Mouse (Mus musculus): ENCODE results near the gene B230217C12Rik. TPM values are rescaled to one million over a fixed set of nuclear protein-coding genes. Genes with fewer than 3 reads are reported as not detected.

The B230217C12Rik gene
- polyA plus RNA-seq, 1 experiment from 2014 or later, result 0.28 TPM

- H3K4me2 ChIP-seq (ENCODE audit: low read depth, low read length), result peak overlapping the region; percentile 22; the same call in 1 of the 2 replicates
- TF ChIP-seq EP300 (IDR thresholded peaks at IDR 0.05; ENCODE audit: low read depth), result no peak
- no peak for TF ChIP-seq CTCF (IDR thresholded peaks at IDR 0.05; ENCODE audit: low read depth)
- no peaks in the 10 kb centered on the region for H3K9me3 ChIP-seq (ENCODE audit: low read length)
- H3K4me3 ChIP-seq (ENCODE audit: low read depth, low read length), result no peak overlapping the region
- 62% methylated on average over 9 of the region's 9 CpGs for WGBS (ENCODE audit: insufficient replicate concordance)
- peak overlapping the region; percentile 66 for H3K27ac ChIP-seq (ENCODE audit: low read depth)
- peaks cover 24% of the 10 kb centered on the region for H3K36me3 ChIP-seq (replicated peaks; ENCODE audit: insufficient read depth, low read length)
- peaks cover 82% of the 10 kb centered on the region for H3K4me1 ChIP-seq (ENCODE audit: insufficient read depth)
- no peak overlapping the region for H3K9ac ChIP-seq (replicated peaks)
- ATAC-seq (no peak), DNase-seq (no peak)
- H3K27me3 ChIP-seq (ENCODE audit: insufficient read depth, low read length), result no peaks in the 10 kb centered on the region
Observed at GRCm38 (mm10) chr11:97816916-97817315, 23.7 kb upstream of the B230217C12Rik start.

- Histone ChIP-seq H3K27me3 (ENCODE audit: insufficient read depth, low read length) (no peaks in the 10 kb centered on the region), H3K36me3 (replicated peaks; ENCODE audit: insufficient read depth, low read length) (peaks cover 24% of the 10 kb centered on the region), H3K4me3 (ENCODE audit: low read depth, low read length) (no peak overlapping the region), H3K9ac (replicated peaks) (no peak overlapping the region), H3K4me2 (ENCODE audit: low read depth, low read length) (peak overlapping the region; percentile 29; the same call in 1 of the 2 replicates), H3K9me3 (ENCODE audit: low read length) (no peaks in the 10 kb centered on the region), H3K27ac (ENCODE audit: low read depth) (peak overlapping the region; percentile 66), H3K4me1 (ENCODE audit: insufficient read depth) (peaks cover 82% of the 10 kb centered on the region)
- no peak for TF ChIP-seq CTCF (IDR thresholded peaks at IDR 0.05; ENCODE audit: low read depth)
- TF ChIP-seq EP300 (IDR thresholded peaks at IDR 0.05; ENCODE audit: low read depth), result no peak
- ATAC-seq (peak; percentile 33; the same call in 1 of the 2 replicates), DNase-seq (peak; percentile 55)
- 25% methylated on average over 5 of the region's 5 CpGs for WGBS (ENCODE audit: insufficient replicate concordance)
Observed at GRCm38 (mm10) chr11:97817379-97817778, 23.2 kb upstream of the B230217C12Rik start.

GRCm38 (mm10) chr11:97818003-97818402, 22.6 kb upstream of the B230217C12Rik start:
- H3K4me3 ChIP-seq (ENCODE audit: low read depth, low read length), result no peak overlapping the region
- ATAC-seq (no peak), DNase-seq (no peak)
- no peak for TF ChIP-seq CTCF (IDR thresholded peaks at IDR 0.05; ENCODE audit: low read depth)
- no peak for TF ChIP-seq EP300 (IDR thresholded peaks at IDR 0.05; ENCODE audit: low read depth)
- H3K36me3 ChIP-seq (replicated peaks; ENCODE audit: insufficient read depth, low read length), result peaks cover 26% of the 10 kb centered on the region
- H3K27ac ChIP-seq (ENCODE audit: low read depth), result peak overlapping the region; percentile 66
- no peak overlapping the region for H3K4me2 ChIP-seq (ENCODE audit: low read depth, low read length)
- H3K27me3 ChIP-seq (ENCODE audit: insufficient read depth, low read length), result no peaks in the 10 kb centered on the region
- H3K9ac ChIP-seq (replicated peaks), result no peak overlapping the region
- H3K9me3 ChIP-seq (ENCODE audit: low read length), result no peaks in the 10 kb centered on the region
- WGBS (ENCODE audit: insufficient replicate concordance), result 56% methylated on average over 6 of the region's 6 CpGs
- H3K4me1 ChIP-seq (ENCODE audit: insufficient read depth), result peaks cover 78% of the 10 kb centered on the region

- DNase-seq (peak; percentile 55), ATAC-seq (no peak)
- Histone ChIP-seq H3K4me3 (ENCODE audit: low read depth, low read length) (no peak overlapping the region), H3K4me2 (ENCODE audit: low read depth, low read length) (no peak overlapping the region), H3K9me3 (ENCODE audit: low read length) (no peaks in the 10 kb centered on the region), H3K4me1 (ENCODE audit: insufficient read depth) (peaks cover 74% of the 10 kb centered on the region), H3K36me3 (replicated peaks; ENCODE audit: insufficient read depth, low read length) (peaks cover 24% of the 10 kb centered on the region), H3K27me3 (ENCODE audit: insufficient read depth, low read length) (no peaks in the 10 kb centered on the region), H3K9ac (replicated peaks) (no peak overlapping the region), H3K27ac (ENCODE audit: low read depth) (peak overlapping the region; percentile 53; the same call in 1 of the 2 replicates)
- TF ChIP-seq CTCF (IDR thresholded peaks at IDR 0.05; ENCODE audit: low read depth), result no peak
- TF ChIP-seq EP300 (IDR thresholded peaks at IDR 0.05; ENCODE audit: low read depth), result no peak
- 22% methylated on average over 4 of the region's 4 CpGs for WGBS (ENCODE audit: insufficient replicate concordance)
Observed at GRCm38 (mm10) chr11:97818571-97818970, 22.0 kb upstream of the B230217C12Rik start.

- Histone ChIP-seq H3K4me3 (ENCODE audit: low read depth, low read length) (no peak overlapping the region), H3K27ac (ENCODE audit: low read depth) (no peak overlapping the region), H3K4me1 (ENCODE audit: insufficient read depth) (peaks cover 69% of the 10 kb centered on the region), H3K9ac (replicated peaks) (no peak overlapping the region), H3K9me3 (ENCODE audit: low read length) (no peaks in the 10 kb centered on the region), H3K36me3 (replicated peaks; ENCODE audit: insufficient read depth, low read length) (peaks cover 21% of the 10 kb centered on the region), H3K27me3 (ENCODE audit: insufficient read depth, low read length) (no peaks in the 10 kb centered on the region), H3K4me2 (ENCODE audit: low read depth, low read length) (no peak overlapping the region)
- TF ChIP-seq CTCF (IDR thresholded peaks at IDR 0.05; ENCODE audit: low read depth) (no peak), EP300 (IDR thresholded peaks at IDR 0.05; ENCODE audit: low read depth) (no peak)
- 58% methylated on average over 4 of the region's 4 CpGs for WGBS (ENCODE audit: insufficient replicate concordance)
- ATAC-seq (no peak), DNase-seq (no peak)
Observed at GRCm38 (mm10) chr11:97819102-97819501, 21.5 kb upstream of the B230217C12Rik start.

- H3K27me3 ChIP-seq (ENCODE audit: insufficient read depth, low read length), result no peaks in the 10 kb centered on the region
- no peak for ATAC-seq
- no peak overlapping the region for H3K9ac ChIP-seq (replicated peaks)
- H3K9me3 ChIP-seq (ENCODE audit: low read length), result no peaks in the 10 kb centered on the region
- H3K4me3 ChIP-seq (ENCODE audit: low read depth, low read length), result no peak overlapping the region
- H3K27ac ChIP-seq (ENCODE audit: low read depth), result peak overlapping the region; percentile 77
- H3K4me1 ChIP-seq (ENCODE audit: insufficient read depth), result peaks cover 68% of the 10 kb centered on the region
- TF ChIP-seq CTCF (IDR thresholded peaks at IDR 0.05; ENCODE audit: low read depth) (no peak), EP300 (IDR thresholded peaks at IDR 0.05; ENCODE audit: low read depth) (no peak)
- DNase-seq, result no peak
- H3K36me3 ChIP-seq (replicated peaks; ENCODE audit: insufficient read depth, low read length), result peaks cover 20% of the 10 kb centered on the region
- WGBS (ENCODE audit: insufficient replicate concordance), result 56% methylated on average over 5 of the region's 5 CpGs
- no peak overlapping the region for H3K4me2 ChIP-seq (ENCODE audit: low read depth, low read length)
Observed at GRCm38 (mm10) chr11:97819923-97820322, 20.7 kb upstream of the B230217C12Rik start.

All from liver, postnatal 0 days (tissue).